Mouse (Mus musculus): Measurements from ENCODE around the gene Plce1.

DNA sequence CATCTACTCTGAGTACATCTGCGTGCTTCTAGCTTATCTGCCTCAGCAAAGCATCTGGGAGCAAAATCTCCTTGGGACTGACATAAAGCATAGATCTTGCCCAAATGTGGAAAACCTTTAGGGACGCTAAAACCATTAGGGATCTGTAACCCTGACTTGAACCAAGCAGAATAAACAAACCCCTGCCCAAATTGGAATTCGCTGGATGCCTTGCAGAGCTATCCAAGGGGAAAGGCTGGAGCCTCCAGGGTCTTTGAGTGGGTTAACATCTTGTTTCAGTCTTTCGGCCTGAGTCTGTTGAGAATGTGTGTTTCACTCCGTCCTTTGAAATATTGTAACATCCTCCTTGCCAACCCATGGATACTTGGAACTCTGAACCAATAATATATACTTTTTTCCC is 152.4 kb downstream of the Plce1 start:
- TF ChIP-seq CTCF (IDR thresholded peaks at IDR 0.05; ENCODE audit: low read depth) (no peak), EP300 (IDR thresholded peaks at IDR 0.05; ENCODE audit: low read depth) (no peak)
